Mouse (Mus musculus): ENCODE measurements around the gene Rsph6a.
A peak's percentile ranks its signal among the peaks of the same experiment; 100 is the strongest.
"Not testable (repeated sequence)": the region's sequence is repeated elsewhere in the genome, so short reads cannot be mapped to it uniquely, and the experiment has no call there.

Rsph6a gene

DNA sequence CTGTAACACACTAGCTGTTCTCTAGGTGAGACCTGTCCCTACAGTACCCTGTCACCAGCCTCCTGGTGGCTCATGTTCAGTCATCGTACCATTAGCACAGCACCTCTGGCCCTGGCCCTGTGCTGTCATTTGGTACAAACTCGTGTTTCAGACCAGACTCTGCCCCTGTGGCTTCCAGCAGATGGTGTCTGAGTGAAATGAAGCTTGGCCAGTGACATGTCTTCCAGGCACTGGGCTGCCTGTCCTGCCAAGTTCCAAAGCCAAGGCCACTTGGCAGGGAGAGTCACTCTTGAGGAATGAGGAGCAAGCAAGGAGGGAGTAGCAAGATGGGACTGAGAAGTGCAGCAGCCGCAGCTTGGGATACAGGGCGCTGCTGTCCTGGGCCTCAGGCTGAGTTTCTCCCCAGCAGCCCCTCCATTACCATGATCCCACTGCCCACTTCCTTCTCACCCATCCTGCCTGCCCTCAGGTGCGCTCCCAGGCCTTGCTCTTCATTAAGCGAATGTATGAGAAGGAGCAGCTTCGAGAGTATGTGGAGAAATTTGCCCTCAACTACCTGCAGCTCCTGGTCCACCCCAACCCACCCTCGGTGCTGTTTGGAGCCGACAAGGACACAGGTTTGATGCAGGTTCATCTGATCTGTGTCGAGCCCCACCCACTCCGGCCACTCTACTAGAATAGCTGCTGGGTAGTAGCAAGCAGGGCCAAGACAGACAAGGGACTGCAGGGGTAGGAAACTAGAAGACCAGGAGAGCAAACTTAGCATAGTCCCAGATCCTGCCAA lies 8.0 kb upstream of the Rsph6a start:
- DNase-seq (ENCODE audit: low read depth in 1 of 2, low spot score in 2 of 2): no peak

GRCm38 (mm10) chr7:19048006-19048527 lies 6.4 kb upstream of the Rsph6a start:
- DNase-seq (ENCODE audit: low read depth in 1 of 2, low spot score in 2 of 2): no peak

DNA sequence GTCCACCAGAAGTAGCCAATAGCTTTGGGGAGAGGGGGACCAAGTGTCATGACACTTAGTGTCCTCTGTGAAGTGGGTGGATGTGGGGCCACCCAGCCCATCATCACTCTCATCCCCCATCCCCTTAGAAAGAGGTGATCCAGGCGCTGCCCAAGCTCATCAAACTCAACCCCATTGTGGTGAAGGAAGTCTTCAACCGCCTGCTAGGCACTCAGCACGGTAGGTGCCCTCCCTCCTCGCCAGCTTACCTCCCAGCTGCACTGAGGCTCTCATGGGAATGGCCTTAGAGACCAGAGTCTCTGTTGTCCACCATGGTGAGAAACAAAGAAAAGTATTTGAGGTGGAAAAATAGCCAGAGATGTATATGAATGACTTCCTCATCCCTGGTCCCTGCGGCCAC lies 5.2 kb upstream of the Rsph6a start:
- no peak for DNase-seq (ENCODE audit: low read depth in 1 of 2, low spot score in 2 of 2)

DNA sequence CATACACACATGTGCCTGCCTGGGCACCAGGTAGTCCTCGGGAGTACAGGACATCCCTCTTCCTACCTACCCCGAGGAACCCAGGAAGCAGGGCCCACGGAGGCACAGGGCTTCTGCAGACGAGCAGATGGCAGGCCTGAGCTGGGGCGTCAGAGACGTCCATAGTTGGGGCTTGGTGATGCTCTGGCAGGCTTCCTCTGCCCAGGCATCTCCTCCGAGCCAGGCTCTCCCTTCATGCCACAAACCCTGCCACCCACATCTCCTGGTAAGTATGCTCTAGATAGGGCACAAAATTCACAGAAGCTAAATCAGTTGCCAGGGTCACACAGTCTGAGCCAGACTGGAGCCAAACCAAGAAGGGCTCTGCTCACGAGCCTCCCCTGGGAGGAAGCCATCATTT lies 4.3 kb upstream of the Rsph6a start:
- no peak for DNase-seq (ENCODE audit: low read depth in 1 of 2, low spot score in 2 of 2)

- DNase-seq (ENCODE audit: low read depth in 1 of 2, low spot score in 2 of 2): no peak
These were observed 3.3 kb upstream of the Rsph6a start for GRCm38 (mm10) chr7:19051161-19051560.

DNA sequence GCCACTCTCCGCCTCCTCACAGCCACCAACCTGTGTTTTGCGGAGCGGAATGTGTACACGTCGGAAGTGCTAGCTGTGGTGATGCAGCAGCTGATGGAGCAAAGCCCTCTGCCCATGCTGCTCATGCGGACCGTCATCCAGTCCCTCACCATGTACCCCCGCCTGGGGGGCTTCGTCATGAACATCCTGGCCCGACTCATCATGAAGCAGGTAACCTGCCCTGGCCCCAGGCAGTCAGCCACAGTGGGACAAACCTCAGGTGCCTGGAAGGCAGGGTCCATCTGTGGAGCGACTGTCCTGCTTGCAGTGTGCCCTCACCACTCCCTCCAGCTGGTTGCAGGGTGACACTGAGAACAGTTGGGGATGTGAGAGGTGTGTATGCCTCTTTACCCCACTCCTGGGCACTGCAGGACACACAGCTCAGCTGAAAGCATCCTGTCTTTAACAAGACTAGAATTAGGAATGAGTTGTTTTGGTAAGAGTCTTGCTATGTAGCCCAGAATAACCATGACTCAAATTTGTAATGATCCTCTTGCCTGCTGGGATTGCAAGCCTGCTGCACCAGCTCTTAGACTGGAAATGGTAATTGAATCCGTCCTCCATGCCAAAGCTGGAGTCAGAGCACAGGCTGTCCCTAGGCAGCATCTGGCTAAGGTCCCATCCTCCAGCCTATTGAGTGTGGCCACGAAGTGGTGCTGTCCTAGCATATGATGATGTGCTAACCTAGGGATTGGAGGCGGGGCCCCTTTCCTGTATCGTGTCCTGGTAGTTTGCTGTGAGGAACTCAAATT lies 1.9 kb upstream of the Rsph6a start:
- DNase-seq (ENCODE audit: low read depth in 1 of 2, low spot score in 2 of 2): no peak

GRCm38 (mm10) chr7:19053136-19053532 lies 1.4 kb upstream of the Rsph6a start:
- no peak for DNase-seq (ENCODE audit: low read depth in 1 of 2, low spot score in 2 of 2)

DNA sequence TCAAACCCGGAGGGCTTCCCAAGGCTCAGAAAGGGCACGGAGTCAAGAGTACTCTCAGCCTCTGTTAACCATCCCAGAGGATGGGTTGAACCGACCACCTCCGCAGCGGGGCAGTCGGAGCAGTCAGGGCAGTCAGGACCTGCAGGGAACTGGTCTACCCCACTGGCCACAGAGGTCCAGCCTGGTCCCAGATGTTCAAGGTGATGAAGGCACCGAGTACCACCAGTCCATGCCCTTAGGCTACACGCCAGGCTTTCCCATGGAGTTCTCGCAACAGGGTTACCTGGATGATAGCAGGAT lies 237 bp downstream of the Rsph6a start:
- no peak for DNase-seq (ENCODE audit: low read depth in 1 of 2, low spot score in 2 of 2)

GRCm38 (mm10) chr7:19055108-19055507 lies 618 bp downstream of the Rsph6a start:
- DNase-seq (ENCODE audit: low read depth in 1 of 2, low spot score in 2 of 2): no peak

DNA sequence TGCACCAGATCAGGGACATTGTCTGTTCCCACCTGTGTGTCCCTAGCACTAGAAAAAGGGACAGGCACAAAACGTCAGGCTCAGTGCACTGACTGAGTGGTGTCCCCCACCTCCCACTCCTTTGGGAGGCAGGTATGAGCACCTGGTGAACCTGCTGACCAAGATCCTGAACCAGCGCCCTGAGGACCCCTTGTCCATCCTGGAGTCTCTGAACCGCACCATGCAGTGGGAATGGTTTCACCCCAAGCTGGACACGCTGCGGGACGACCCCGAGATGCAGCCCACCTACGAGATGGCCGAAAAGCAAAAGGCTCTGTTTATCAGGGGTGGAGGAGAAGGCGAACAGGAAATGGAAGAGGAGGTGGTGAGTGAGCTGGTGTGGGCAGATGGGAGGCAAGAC lies 2.9 kb downstream of the Rsph6a start:
- no peak for DNase-seq (ENCODE audit: low read depth in 1 of 2, low spot score in 2 of 2)

DNA sequence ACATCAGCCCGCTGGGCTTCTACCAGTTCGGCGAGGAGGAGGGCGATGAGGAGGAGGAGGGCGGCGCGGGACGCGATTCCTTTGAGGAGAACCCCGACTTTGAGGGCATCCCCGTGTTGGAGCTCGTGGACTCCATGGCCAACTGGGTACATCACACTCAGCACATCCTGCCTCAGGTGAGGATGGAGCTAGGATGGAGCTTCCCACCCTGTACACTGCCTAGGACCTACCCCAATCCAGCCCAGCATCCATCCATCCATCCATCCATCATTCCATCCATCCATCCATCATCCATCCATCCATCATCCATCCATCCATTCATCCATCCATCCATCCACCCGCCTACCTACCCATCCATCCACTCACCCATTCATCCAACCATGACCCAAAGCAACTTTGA lies 11.4 kb downstream of the Rsph6a start:
- DNase-seq (ENCODE audit: low read depth in 1 of 2, low spot score in 2 of 2): no peak

DNA sequence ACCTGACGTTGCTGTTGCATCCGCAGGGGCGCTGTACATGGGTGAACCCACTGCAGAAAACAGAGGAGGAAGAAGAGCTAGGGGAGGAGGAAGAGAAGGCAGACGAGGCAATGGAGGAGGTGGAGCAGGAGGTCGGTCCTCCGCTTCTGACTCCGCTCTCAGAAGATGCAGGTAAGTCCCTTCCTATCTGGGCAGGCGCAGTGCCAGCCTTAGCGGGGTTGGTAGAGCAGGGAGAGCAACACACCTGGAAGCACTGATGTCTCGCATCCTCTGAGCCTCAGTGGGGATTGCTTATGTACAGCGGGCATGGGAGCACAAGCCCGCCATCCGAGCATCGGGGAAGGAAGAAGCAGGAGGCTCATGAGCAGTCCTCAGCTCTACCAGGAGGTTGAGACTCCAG lies 12.6 kb downstream of the Rsph6a start:
- no peak for DNase-seq (ENCODE audit: low read depth in 1 of 2, low spot score in 2 of 2)

DNA sequence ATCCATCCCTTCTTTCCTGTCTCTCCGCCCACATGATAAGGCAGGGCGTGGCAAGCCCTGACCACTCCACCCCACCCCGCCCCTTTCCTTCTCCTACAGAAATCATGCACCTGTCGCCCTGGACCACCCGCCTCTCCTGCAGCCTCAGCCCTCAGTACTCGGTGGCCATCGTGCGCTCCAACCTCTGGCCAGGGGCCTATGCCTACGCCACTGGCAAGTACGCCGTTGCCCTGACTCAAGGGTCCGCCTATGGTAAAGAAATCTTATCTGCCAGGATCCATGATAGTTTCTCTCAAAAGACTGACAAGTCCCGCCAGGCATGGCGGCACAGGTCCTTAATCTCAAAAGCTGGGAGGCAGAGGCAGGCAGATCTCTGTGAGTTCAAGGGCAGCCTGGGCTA lies 13.4 kb downstream of the Rsph6a start:
- DNase-seq (ENCODE audit: low read depth in 1 of 2, low spot score in 2 of 2): no peak

DNA sequence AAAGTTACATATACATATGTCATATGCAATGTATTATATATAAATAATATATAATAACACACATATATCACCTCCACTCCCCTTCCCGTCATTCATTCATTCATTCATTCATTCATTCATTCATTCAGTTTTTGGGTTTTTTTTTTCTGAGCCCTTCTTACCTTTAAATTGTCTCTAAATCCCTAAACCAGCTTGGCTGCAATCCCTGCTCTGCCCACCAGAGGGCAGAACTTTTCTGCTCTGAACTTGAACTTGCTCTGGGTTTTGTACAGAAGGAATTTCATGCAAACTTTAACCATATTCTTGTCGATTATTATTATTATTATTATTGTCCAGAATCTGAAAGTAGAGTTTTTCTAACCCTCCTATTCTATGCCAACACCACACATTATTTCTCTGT lies 14.2 kb downstream of the Rsph6a start:
- DNase-seq (ENCODE audit: low read depth in 1 of 2, low spot score in 2 of 2): peak in 1 of 2 experiments; percentile 67

GRCm38 (mm10) chr7:19069500-19069899 lies 15.0 kb downstream of the Rsph6a start:
- no peak for DNase-seq (ENCODE audit: low read depth in 1 of 2, low spot score in 2 of 2)

GRCm38 (mm10) chr7:19071024-19071423 lies 16.5 kb downstream of the Rsph6a start:
- DNase-seq (ENCODE audit: low read depth in 1 of 2, low spot score in 2 of 2): not testable (repeated sequence)

DNA sequence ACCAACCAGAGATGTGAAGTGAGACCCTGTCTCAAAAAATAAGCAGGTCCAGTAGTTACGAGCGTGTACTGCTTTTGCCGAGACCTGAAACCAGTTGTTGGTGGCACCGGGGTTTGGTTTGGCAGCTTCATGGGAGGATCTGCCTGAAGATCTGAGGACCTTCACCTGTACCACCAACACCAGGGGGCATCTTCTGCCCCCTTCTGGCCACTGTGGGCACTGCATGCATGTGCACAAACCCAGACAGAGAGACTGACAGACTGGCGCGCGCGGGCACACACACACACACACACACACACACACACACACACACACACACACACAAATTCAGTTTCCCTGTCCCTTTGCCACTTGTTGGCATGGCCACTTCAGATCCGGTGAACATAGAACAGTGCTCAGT lies 19.0 kb downstream of the Rsph6a start:
- DNase-seq (ENCODE audit: low read depth in 1 of 2, low spot score in 2 of 2): no peak

GRCm38 (mm10) chr7:19074494-19074893 lies 20.0 kb downstream of the Rsph6a start:
- DNase-seq (ENCODE audit: low read depth in 1 of 2, low spot score in 2 of 2): no peak

DNA sequence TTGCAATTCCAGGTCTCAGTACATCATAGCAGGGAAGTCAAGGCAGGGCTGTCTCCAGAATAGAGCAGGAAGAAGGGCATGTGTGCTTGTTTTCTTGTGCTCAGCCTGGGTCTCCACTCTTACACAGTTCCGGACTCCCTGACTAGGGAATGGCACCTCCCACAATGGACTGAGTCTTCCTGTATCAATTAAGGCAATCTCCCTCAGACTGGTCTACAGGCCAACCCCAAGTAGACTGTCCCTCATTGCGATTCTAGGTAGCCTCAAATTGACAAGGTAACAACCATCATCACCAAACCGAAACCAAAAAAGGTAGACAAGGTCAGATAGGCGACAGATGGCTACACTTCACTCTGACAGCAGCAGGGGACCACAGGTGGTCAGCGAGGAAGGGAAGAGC lies 20.7 kb downstream of the Rsph6a start:
- DNase-seq (ENCODE audit: low read depth in 1 of 2, low spot score in 2 of 2): no peak

- no peak for DNase-seq (ENCODE audit: low read depth in 1 of 2, low spot score in 2 of 2)
These were observed 21.5 kb downstream of the Rsph6a start, which contains the start of gene Dmwd for GRCm38 (mm10) chr7:19075723-19076585. Gene Dmwd (plus strand): TSS chr7:19076227.

DNA sequence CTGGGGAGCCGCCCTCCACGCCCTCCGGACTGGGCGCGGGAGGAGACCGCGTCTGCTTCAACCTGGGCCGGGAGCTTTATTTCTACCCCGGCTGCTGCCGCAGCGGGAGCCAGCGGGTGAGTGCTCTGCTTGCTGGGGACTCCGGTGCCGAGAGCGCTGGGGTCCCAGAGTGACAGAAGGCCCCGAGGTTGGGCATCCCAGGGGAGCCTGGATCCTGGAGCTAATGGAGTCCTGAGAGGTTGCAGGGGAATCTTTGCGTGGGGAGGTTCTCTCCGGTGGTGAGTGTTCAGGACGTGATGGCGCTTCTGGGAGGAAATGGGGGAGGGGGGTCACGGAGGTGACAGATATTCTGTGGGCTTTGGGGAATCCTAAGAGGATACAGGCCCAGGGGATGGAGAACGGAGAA lies 22.1 kb downstream of the Rsph6a start:
- no peak for DNase-seq (ENCODE audit: low read depth in 1 of 2, low spot score in 2 of 2)
